Mouse (Mus musculus): ENCODE data around the gene Ndufb11. TPM values are rescaled to one million over a fixed set of nuclear protein-coding genes. Genes with fewer than 3 reads are reported as not detected.
A peak's percentile ranks its signal among the peaks of the same experiment; 100 is the strongest.

The Ndufb11 gene
- 100 to 1,000 TPM; 611 to 795 (median 691) TPM for total RNA-seq (2022)

GRCm38 (mm10) chrX:20617176-20617902 lies at the start of gene Ndufb11, which contains the start of gene Rbm10:
Ndufb11 (minus strand) TSS chrX:20617619.
Rbm10 (plus strand) TSS chrX:20617503.
- peak; percentile 80 for DNase-seq (ENCODE audit: low spot score)

GRCm38 (mm10) chrX:20663444-20663790 lies 46.0 kb upstream of the Ndufb11 start:
- peak; percentile 3 for DNase-seq (ENCODE audit: low spot score)

GRCm38 (mm10) chrX:20662716-20663443 lies 45.5 kb upstream of the Ndufb11 start:
- DNase-seq (ENCODE audit: low spot score): peak; percentile 87

GRCm38 (mm10) chrX:20662317-20662715 lies 44.9 kb upstream of the Ndufb11 start:
- no peak for DNase-seq (ENCODE audit: low spot score)

- no peak for DNase-seq (ENCODE audit: low spot score)
Observed at GRCm38 (mm10) chrX:20658891-20659406, 41.5 kb upstream of the Ndufb11 start.

- peak; percentile 68 for DNase-seq (ENCODE audit: low spot score)
Observed at GRCm38 (mm10) chrX:20658026-20658652, 40.7 kb upstream of the Ndufb11 start, which contains the start of gene Uba1. Uba1 (plus strand) TSS chrX:20658326.

- DNase-seq (ENCODE audit: low spot score): no peak
Observed at GRCm38 (mm10) chrX:20657593-20657992, 40.2 kb upstream of the Ndufb11 start.

GRCm38 (mm10) chrX:20644780-20645179 lies 27.4 kb upstream of the Ndufb11 start:
- no peak for DNase-seq (ENCODE audit: low spot score)

GRCm38 (mm10) chrX:20638141-20638540 lies 20.7 kb upstream of the Ndufb11 start:
- no peak for DNase-seq (ENCODE audit: low spot score)

- DNase-seq (ENCODE audit: low spot score): peak; percentile 7
Observed at GRCm38 (mm10) chrX:20617903-20618399, 532 bp upstream of the Ndufb11 start.

GRCm38 (mm10) chrX:20616861-20617175 lies 601 bp downstream of the Ndufb11 start:
- no peak for DNase-seq (ENCODE audit: low spot score)

GRCm38 (mm10) chrX:20608500-20608899 lies 8.9 kb downstream of the Ndufb11 start:
- no peak for DNase-seq (ENCODE audit: low spot score)

- DNase-seq (ENCODE audit: low spot score): no peak
Observed at GRCm38 (mm10) chrX:20587968-20588367, 29.5 kb downstream of the Ndufb11 start.

- DNase-seq (ENCODE audit: low spot score): no peak
Observed at GRCm38 (mm10) chrX:20573927-20574326, 43.5 kb downstream of the Ndufb11 start.

- no peak for DNase-seq (ENCODE audit: low spot score)
Observed at GRCm38 (mm10) chrX:20572683-20573082, 44.7 kb downstream of the Ndufb11 start.

- DNase-seq (ENCODE audit: low spot score): peak; percentile 55
Observed at GRCm38 (mm10) chrX:20571024-20571423, 46.4 kb downstream of the Ndufb11 start.

Other genes starting within 250 kb of the Ndufb11 start
- gene Jade3, start 191.9 kb downstream of the Ndufb11 start, total RNA-seq (2022): 1 to 10 TPM; 1.4 to 3.0 (median 1.7) TPM
- under 1 TPM; 0.25 to 0.60 (median 0.37) TPM for gene Rgn, start 67.8 kb downstream of the Ndufb11 start, total RNA-seq (2022)
- gene Rbm10, start 116 bp downstream of the Ndufb11 start, total RNA-seq (2022): 10 to 100 TPM; 16.6 to 21.8 (median 18.6) TPM
- gene Uba1, start 40.7 kb upstream of the Ndufb11 start, total RNA-seq (2022): 100 to 1,000 TPM; 197 to 257 (median 214) TPM
- gene Cdk16, start 70.3 kb upstream of the Ndufb11 start, total RNA-seq (2022): 100 to 1,000 TPM; 112 to 136 (median 121) TPM
- gene Usp11, start 86.3 kb upstream of the Ndufb11 start, total RNA-seq (2022): 1 to 10 TPM; 3.7 to 7.3 (median 5.9) TPM
- gene Araf, start 180.2 kb upstream of the Ndufb11 start, total RNA-seq (2022): 100 to 1,000 TPM in 1 of 4 experiments, 10 to 100 TPM in 3; 83.3 to 103 (median 92.8) TPM